Mouse (Mus musculus) 3T3-L1 (cell line): Measurements from ENCODE around the gene Becn1.

Experiments
- DNase-seq: peaks from one replicate; pipeline ENCODE4 v3.0.0-alpha.2; 2015; ENCODE audit warnings: low read depth, low spot score

Gene Becn1

GRCm38 (mm10) chr11:101315665-101316500 lies 13.8 kb upstream of the Becn1 start, which contains the start of gene Psme3:
Gene Psme3 (plus strand): TSS chr11:101316213.
- DNase-seq, result peak; percentile 91

GRCm38 (mm10) chr11:101315082-101315650 lies 13.1 kb upstream of the Becn1 start:
- DNase-seq, result no peak

- peak; percentile 31 for DNase-seq
Measured at GRCm38 (mm10) chr11:101314567-101314966, 12.5 kb upstream of the Becn1 start.

GRCm38 (mm10) chr11:101312150-101312549 lies 10.1 kb upstream of the Becn1 start:
- no peak for DNase-seq

GRCm38 (mm10) chr11:101311083-101311482 lies 9.0 kb upstream of the Becn1 start:
- no peak for DNase-seq

- DNase-seq, result no peak
Measured at GRCm38 (mm10) chr11:101307744-101308143, 5.7 kb upstream of the Becn1 start.

GRCm38 (mm10) chr11:101301299-101302003 lies 635 bp downstream of the Becn1 start:
- DNase-seq, result no peak

GRCm38 (mm10) chr11:101300881-101301280 lies 1.2 kb downstream of the Becn1 start:
- no peak for DNase-seq

GRCm38 (mm10) chr11:101295191-101295590 lies 6.9 kb downstream of the Becn1 start:
- DNase-seq, result no peak

GRCm38 (mm10) chr11:101291231-101291630 lies 10.9 kb downstream of the Becn1 start:
- no peak for DNase-seq

GRCm38 (mm10) chr11:101287306-101287705 lies 14.8 kb downstream of the Becn1 start:
- peak; percentile 82 for DNase-seq

- DNase-seq, result no peak
Measured at GRCm38 (mm10) chr11:101283805-101284204, 18.3 kb downstream of the Becn1 start.

- DNase-seq, result no peak
Measured at GRCm38 (mm10) chr11:101282896-101283295, 19.2 kb downstream of the Becn1 start.

GRCm38 (mm10) chr11:101280837-101281236 lies 21.2 kb downstream of the Becn1 start:
- no peak for DNase-seq

- no peak for DNase-seq
Measured at GRCm38 (mm10) chr11:101279193-101279569, 22.9 kb downstream of the Becn1 start.

- DNase-seq, result peak; percentile 81
Measured at GRCm38 (mm10) chr11:101278223-101279192, 23.6 kb downstream of the Becn1 start, which contains the start of the genes Cntd1 and Coa3. Gene Cntd1 (plus strand): TSS chr11:101279012. Gene Coa3 (minus strand): TSS chr11:101279114.

GRCm38 (mm10) chr11:101277381-101278222 lies 24.5 kb downstream of the Becn1 start:
- DNase-seq, result peak; percentile 89

- DNase-seq, result no peak
Measured at GRCm38 (mm10) chr11:101276319-101277070, 25.6 kb downstream of the Becn1 start.

- DNase-seq, result no peak
Measured at GRCm38 (mm10) chr11:101275309-101275708, 26.8 kb downstream of the Becn1 start.
